Mouse (Mus musculus) intestine, postnatal 0 days (tissue): ENCODE data around the gene Tbx2. TPM values are rescaled to one million over a fixed set of nuclear protein-coding genes. Genes with fewer than 3 reads are reported as not detected.

ENCODE experiments used
- ATAC-seq: fragments of 200-750 bp; cut with Nextera tagmentation; 2 replicates; pipeline ENCODE4 v1.8.0; 2017; ENCODE audit warnings: mild to moderate bottlenecking, moderate TSS enrichment, moderate library complexity
- H3K27ac ChIP-seq: fragments of 300-500 bp; sonication (generic); 2 replicates; pipeline ENCODE4 v1.5.1; 2014; ENCODE audit warnings: mild to moderate bottlenecking, low read depth, low read length, moderate library complexity
- H3K27me3 ChIP-seq: fragments of 300-500 bp; sonication (generic); replicated peaks from 2 replicates; pipeline ENCODE4 v1.6.1; 2014; ENCODE audit warnings: low read length, mixed read lengths; ENCODE audit not compliant: control insufficient read depth, insufficient read depth
- H3K36me3 ChIP-seq: fragments of 300-500 bp; sonication (generic); 2 replicates; pipeline ENCODE4 v1.6.1; 2014; ENCODE audit warnings: mild to moderate bottlenecking, moderate library complexity; ENCODE audit not compliant: control insufficient read depth, insufficient read depth
- H3K4me1 ChIP-seq: fragments of 300-500 bp; sonication (generic); replicated peaks from 2 replicates; pipeline ENCODE4 v1.6.1; 2014; ENCODE audit warnings: antibody characterized with exemption, low read length, mixed read lengths; ENCODE audit not compliant: control insufficient read depth, insufficient read depth
- H3K4me2 ChIP-seq: fragments of 300-500 bp; sonication (generic); replicated peaks from 2 replicates; pipeline ENCODE4 v1.6.1; 2014; ENCODE audit warnings: low read depth, mild to moderate bottlenecking, moderate library complexity
- H3K4me3 ChIP-seq: fragments of 300-500 bp; sonication (generic); 2 replicates; pipeline ENCODE4 v1.5.1; 2014; ENCODE audit warnings: low read depth, low read length
- H3K9ac ChIP-seq: fragments of 300-500 bp; sonication (generic); 2 replicates; pipeline ENCODE4 v1.6.1; 2014; ENCODE audit warnings: mild to moderate bottlenecking, low read depth, low read length
- H3K9me3 ChIP-seq: fragments of 300-500 bp; sonication (generic); 2 replicates; pipeline ENCODE4 v1.6.1; 2016; ENCODE audit warnings: mixed run types; ENCODE audit not compliant: control insufficient read depth
- CTCF ChIP-seq: sonication (generic); IDR thresholded peaks from 2 replicates; pipeline ENCODE4 v1.5.1; 2016; ENCODE audit warnings: low read depth, mild to moderate bottlenecking, control low read depth, antibody characterized with exemption, moderate library complexity
- WGBS: fragments of 180-500 bp; shearing (Covaris S2); extraction: QIAGEN DNeasy Blood & Tissue Kit; methylation state at CpG from one replicate; pipeline ENCODE4 v1.1.7; 2014; 5-methylcytosine and 5-hydroxymethylcytosine counted together
- polyA plus RNA-seq: library from polyadenylated mRNA; unstranded; fragments of >200 nt; fragmentation: Nextera tagmentation; extraction: Ambion mirVana; gene quantifications from 2 replicates; pipeline ENCODE4 v1.2.1, GENCODE M21; 2015

Tbx2 gene
- polyA plus RNA-seq, 1 experiment from 2014 or later, result 3.0 TPM

GRCm38 (mm10) chr11:85891010-85891691 is 58.8 kb downstream of the Tbx2 start:
- Histone ChIP-seq H3K36me3 (no peaks in the 10 kb centered on the region), H3K27me3 (peaks cover 97% of the 10 kb centered on the region), H3K4me3 (no peak overlapping the region), H3K27ac (no peak overlapping the region), H3K9me3 (no peaks in the 10 kb centered on the region), H3K4me1 (no peaks in the 10 kb centered on the region; the same call in 1 of the 2 replicates), H3K9ac (no peak overlapping the region), H3K4me2 (no peak overlapping the region)
- 10% methylated on average over 13 of the region's 13 CpGs for WGBS
- no peak for TF ChIP-seq CTCF
- no peak for ATAC-seq

Other genes starting within 250 kb of the Tbx2 start
- not detected in 2 replicates for gene Gm11444, start 17.8 kb downstream of the Tbx2 start, polyA plus RNA-seq
- gene Tbx4, start 53.9 kb downstream of the Tbx2 start, polyA plus RNA-seq, result not detected in 2 replicates